In the genomic region with DNA sequence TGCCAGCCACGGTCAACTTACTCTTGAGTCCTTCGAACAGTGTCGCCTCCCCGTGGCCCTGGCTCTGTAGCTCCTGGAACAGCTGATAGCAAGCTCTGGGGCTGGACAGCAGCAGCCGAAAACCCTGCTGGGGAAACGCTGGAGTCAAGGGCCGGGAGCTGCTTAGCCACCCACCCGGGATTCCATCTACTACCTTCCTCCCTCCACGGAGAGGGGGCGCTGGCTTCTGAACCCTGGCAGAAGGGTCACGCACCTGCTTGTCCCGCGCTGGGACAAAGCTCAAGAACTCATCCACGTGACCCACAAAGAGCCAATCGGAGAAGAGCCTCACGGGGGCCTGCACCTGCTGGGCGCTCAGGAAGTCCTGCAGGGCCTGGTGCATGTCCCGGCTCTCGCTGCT, we compare ENCODE assay signal across 8 mouse cellular contexts. TPM values are rescaled to one million over a fixed set of nuclear protein-coding genes. Genes with fewer than 3 reads are reported as not detected.
DNase-seq lines count a peak whose midpoint lies in the region; ATAC-seq and TF ChIP-seq lines count a peak whose summit lies in the region.

No protein-coding gene starts in this region.

- 0 out of 2 replicates have a peak overlapping the region, but pooled peaks have one; percentile 10 for H3K9ac ChIP-seq in stomach, embryonic 14.5 days (replicated peaks; ENCODE audit: low read depth, low read length)

- no peaks in the 10 kb centered on the region for H3K4me1 ChIP-seq in bone marrow, adult 2 months (ENCODE audit: control insufficient read depth, insufficient read depth, low read length)
- no peaks in the 10 kb centered on the region for H3K4me1 ChIP-seq in stomach, embryonic 14.5 days (ENCODE audit: control insufficient read depth, insufficient read depth, low read length)

- TF ChIP-seq CTCF in bone marrow, adult 2 months (IDR thresholded peaks at IDR 0.05; ENCODE audit: control insufficient read depth, insufficient read depth, low read length), result no peak

- peak; percentile 72 for ATAC-seq in CD4-positive, CD25-positive, alpha-beta regulatory T cell, adult 4 months
- ATAC-seq in megakaryocyte-erythroid progenitor cell, adult 5-6 weeks (replicated peaks; ENCODE audit: low FRiP score, low TSS enrichment, poor library complexity, severe bottlenecking), result peak; percentile 66
- ATAC-seq in stomach, embryonic 14.5 days (ENCODE audit: insufficient number of reproducible peaks, insufficient read depth, low FRiP score, low read depth), result no peak; the same call in 1 of the 2 replicates

- TF ChIP-seq POLR2A in bone marrow, adult 2 months (IDR thresholded peaks at IDR 0.05; ENCODE audit: borderline replicate concordance, control insufficient read depth, low read depth, low read length), result no peak

- H3K4me3 ChIP-seq in bone marrow, adult 2 months (replicated peaks; ENCODE audit: control insufficient read depth, low read depth, low read length), result no peak overlapping the region
- H3K4me3 ChIP-seq in stomach, embryonic 14.5 days (ENCODE audit: low read depth, low read length), result no peak overlapping the region

- H3K27me3 ChIP-seq in stomach, embryonic 14.5 days (ENCODE audit: control insufficient read depth, insufficient read depth, low read length), result no peaks in the 10 kb centered on the region

- no peaks in the 10 kb centered on the region for H3K9me3 ChIP-seq in stomach, embryonic 14.5 days (ENCODE audit: control insufficient read depth, low read depth, low read length)

- no peaks in the 10 kb centered on the region for H3K36me3 ChIP-seq in stomach, embryonic 14.5 days (ENCODE audit: control insufficient read depth, insufficient read depth, low read length)

- peak overlapping the region; percentile 15; the same call in 1 of the 2 replicates for H3K27ac ChIP-seq in bone marrow, adult 2 months (ENCODE audit: control insufficient read depth, insufficient read depth, low read depth, low read length, poor library complexity)
- no peak overlapping the region for H3K27ac ChIP-seq in stomach, embryonic 14.5 days (ENCODE audit: low read length)

- DNase-seq in gastrocnemius, postnatal 25 days, result peak; percentile 56
- DNase-seq in kidney, postnatal 14 days, result peak; percentile 62
- no peak for DNase-seq in adrenal gland, adult (ENCODE audit: inconsistent age in 2 of 2, low spot score in 1 of 2)
- DNase-seq in right cerebral cortex, postnatal 25 days, result no peak

- WGBS in bone marrow, adult 2 months, result 19% methylated on average over 19 of the region's 19 CpGs
- WGBS in stomach, embryonic 14.5 days, result 9% methylated on average over 19 of the region's 19 CpGs

- 0 out of 2 replicates have a peak overlapping the region, but pooled peaks have one; percentile 18 for H3K4me2 ChIP-seq in stomach, embryonic 14.5 days (replicated peaks; ENCODE audit: low read depth, low read length)

RNA-seq across cellular contexts. Expression of gene Padi6, which starts 7.9 kb away (rescaled TPM):
- polyA plus RNA-seq in CD4-positive, CD25-positive, alpha-beta regulatory T cell, adult 4 months (2017; shearing (Covaris generic)), result not detected
- not detected in 2 replicates for polyA plus RNA-seq in bone marrow, adult 2 months (2011; ENCODE audit: insufficient read depth, insufficient read length, low replicate concordance, missing spikeins)
- total RNA-seq in gastrocnemius, postnatal 25 days (2021), result not detected
- total RNA-seq in megakaryocyte-erythroid progenitor cell, adult 5-6 weeks (2014; fragmentation: Nextera tagmentation), result not detected in 2 replicates
- not detected in 2 replicates for total RNA-seq in megakaryocyte-erythroid progenitor cell, adult 5-6 weeks (2017)
- polyA plus RNA-seq in stomach, embryonic 14.5 days (2014; fragmentation: Nextera tagmentation; extraction: Ambion mirVana), result not detected in 2 replicates

RNA-seq across cellular contexts. Expression of gene Padi4, which starts 23.7 kb away (rescaled TPM):
- under 1 TPM; 0.30 to 0.85 TPM for polyA plus RNA-seq in CD4-positive, CD25-positive, alpha-beta regulatory T cell, adult 4 months (2017; shearing (Covaris generic))
- 15.2 and 60.1 TPM in 2 replicates for polyA plus RNA-seq in bone marrow, adult 2 months (2011; ENCODE audit: insufficient read depth, insufficient read length, low replicate concordance, missing spikeins)
- under 1 TPM; 0.10 to 0.11 TPM for total RNA-seq in gastrocnemius, postnatal 25 days (2021)
- total RNA-seq in megakaryocyte-erythroid progenitor cell, adult 5-6 weeks (2014; fragmentation: Nextera tagmentation), result 2.3 TPM in 1 of 2 replicates, not detected in the other
- total RNA-seq in megakaryocyte-erythroid progenitor cell, adult 5-6 weeks (2017), result 0.47 and 9.3 TPM in 2 replicates
- polyA plus RNA-seq in stomach, embryonic 14.5 days (2014; fragmentation: Nextera tagmentation; extraction: Ambion mirVana), result 1.1 and 1.7 TPM in 2 replicates

RNA-seq across cellular contexts. Expression of gene Rcc2, which starts 50.0 kb away (rescaled TPM):
- 10 to 100 TPM; 18.7 to 20.4 TPM for polyA plus RNA-seq in CD4-positive, CD25-positive, alpha-beta regulatory T cell, adult 4 months (2017; shearing (Covaris generic))
- 92.8 and 105 TPM in 2 replicates for polyA plus RNA-seq in bone marrow, adult 2 months (2011; ENCODE audit: insufficient read depth, insufficient read length, low replicate concordance, missing spikeins)
- total RNA-seq in gastrocnemius, postnatal 25 days (2021), result 1 to 10 TPM; 8.4 to 9.8 TPM
- total RNA-seq in megakaryocyte-erythroid progenitor cell, adult 5-6 weeks (2014; fragmentation: Nextera tagmentation), result 211 and 220 TPM in 2 replicates
- total RNA-seq in megakaryocyte-erythroid progenitor cell, adult 5-6 weeks (2017), result 134 and 194 TPM in 2 replicates
- polyA plus RNA-seq in stomach, embryonic 14.5 days (2014; fragmentation: Nextera tagmentation; extraction: Ambion mirVana), result 26.2 and 26.6 TPM in 2 replicates

Comparison
In these comparisons a context has a peak if more than half of its experiments do, and no peak if none do; other contexts are left out.
1. DNase-seq: peak in gastrocnemius, postnatal 25 days (single experiment) and kidney, postnatal 14 days (single experiment); none in adrenal gland, adult (0 of 2) and right cerebral cortex, postnatal 25 days (single experiment).